Mouse (Mus musculus) neutrophil, adult 59 days (primary cell): Measurements from ENCODE around the gene Vmn1r49. TPM values are rescaled to one million over a fixed set of nuclear protein-coding genes. Genes with fewer than 3 reads are reported as not detected.

ENCODE experiments used
- total RNA-seq, 2 experiments: library from RNA; stranded (reverse); gene quantifications; 1 replicate in 1 of 2; 2 replicates in 1 of 2; pipeline ENCODE4 v1.2.4; 2023

The Vmn1r49 gene
- total RNA-seq: not detected

DNA sequence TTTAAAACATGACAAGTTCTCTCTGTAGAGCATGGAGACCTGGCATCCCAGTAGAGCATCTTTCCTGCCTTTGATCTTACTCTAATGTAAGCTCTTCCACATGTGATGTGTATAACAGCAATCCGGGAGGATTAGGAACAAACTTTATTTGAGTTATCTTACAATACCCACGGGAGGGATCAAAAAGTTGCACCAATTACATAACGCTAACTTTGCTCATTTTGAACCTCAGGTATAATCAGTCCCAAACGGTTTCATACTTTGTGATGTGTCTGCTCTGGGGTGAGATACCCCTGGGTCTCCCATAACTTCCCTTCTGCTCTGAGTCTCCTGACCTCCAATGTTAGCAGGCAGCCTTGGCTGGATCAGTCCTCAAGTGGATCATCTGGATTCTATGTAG lies at the start of gene Vmn1r49:
TSS of gene Vmn1r49 (minus strand) at position 101 of the 400 bp plus-strand sequence.

GRCm38 (mm10) chr6:90122296-90122695 lies 44.0 kb upstream of the Vmn1r49 start, which contains the start of gene Vmn1r51:
TSS of gene Vmn1r51 (plus strand) at chr6:90122596.

DNA sequence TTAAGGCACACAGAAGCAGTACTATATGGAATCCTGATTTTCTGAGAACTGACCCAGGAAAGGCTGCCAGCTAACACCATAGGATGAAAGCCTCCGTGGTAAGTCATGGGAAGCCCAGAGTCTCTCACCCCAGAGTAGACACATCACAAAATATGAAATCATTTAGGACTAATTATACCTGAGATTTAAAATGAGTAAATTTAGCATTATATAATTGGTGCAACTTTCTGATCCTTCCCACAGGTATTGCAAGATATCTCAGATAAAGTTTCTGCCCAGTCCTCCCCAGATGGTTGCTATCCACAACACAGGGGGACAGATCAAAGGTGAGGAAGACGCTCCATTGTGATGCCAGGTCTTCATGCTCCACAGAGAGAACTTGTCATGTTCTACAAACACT lies 22.8 kb upstream of the Vmn1r49 start, which contains the start of gene Vmn1r50:
TSS of gene Vmn1r50 (plus strand) at position 301 of the 400 bp plus-strand sequence.

GRCm38 (mm10) chr6:90036741-90037140 lies 41.6 kb downstream of the Vmn1r49 start, which contains the start of gene Vmn1r48:
TSS of gene Vmn1r48 (minus strand) at chr6:90036841.

Other genes starting within 250 kb of the Vmn1r49 start
- gene Vmn1r42, start 202.1 kb downstream of the Vmn1r49 start, total RNA-seq: not detected
- not detected for gene Vmn1r43, start 202.1 kb downstream of the Vmn1r49 start, total RNA-seq
- gene Vmn1r44, start 194.8 kb downstream of the Vmn1r49 start, total RNA-seq: not detected
- gene Vmn1r45, start 137.9 kb downstream of the Vmn1r49 start, total RNA-seq: not detected
- gene Vmn1r46, start 109.2 kb downstream of the Vmn1r49 start, total RNA-seq: not detected
- gene Vmn1r47, start 62.4 kb downstream of the Vmn1r49 start, total RNA-seq: not detected
- not detected for gene Vmn1r48, start 41.7 kb downstream of the Vmn1r49 start, total RNA-seq
- not detected for gene Vmn1r50, start 22.9 kb upstream of the Vmn1r49 start, total RNA-seq
- not detected for gene Vmn1r51, start 44.1 kb upstream of the Vmn1r49 start, total RNA-seq
- not detected for gene Vmn1r52, start 96.3 kb upstream of the Vmn1r49 start, total RNA-seq
- not detected for gene V1ra8, start 124.3 kb upstream of the Vmn1r49 start, total RNA-seq
- not detected for gene Vmn1r53, start 145.9 kb upstream of the Vmn1r49 start, total RNA-seq
- not detected for gene Vmn1r54, start 167.8 kb upstream of the Vmn1r49 start, total RNA-seq
- not detected for gene BC048671, start 222.7 kb upstream of the Vmn1r49 start, total RNA-seq
- gene Chst13, start 246.7 kb upstream of the Vmn1r49 start, total RNA-seq: 10 to 100 TPM; 27.6 to 31.0 TPM